Mouse (Mus musculus) lung, postnatal 0 days (tissue): Measurements from ENCODE around the gene Fam227b.

Experiments
- CTCF ChIP-seq: IDR thresholded peaks from 2 replicates; pipeline ENCODE4 v1.5.1; 2016; ENCODE audit warnings: antibody characterized with exemption, mild to moderate bottlenecking
- EP300 ChIP-seq: IDR thresholded peaks from 2 replicates; pipeline ENCODE4 v1.6.1; 2016; ENCODE audit warnings: antibody characterized with exemption, mild to moderate bottlenecking, control low read depth

GRCm38 (mm10) chr2:126151855-126152571 is at the start of gene Fam227b, which contains the start of gene Dtwd1:
- TF ChIP-seq CTCF, result no peak
- no peak; the same call in 1 of the 2 replicates for TF ChIP-seq EP300
